Mouse (Mus musculus) testis, postnatal 14 days (tissue): ENCODE results near the gene Ski.

Experiments used
- DNase-seq: peaks from one replicate; pipeline ENCODE4 v3.0.0; 2021; ENCODE audit warnings: low spot score

Ski gene

GRCm38 (mm10) chr4:155129996-155130395 lies 92.4 kb downstream of the Ski start:
- peak; percentile 72 for DNase-seq

GRCm38 (mm10) chr4:155129132-155129917 lies 93.1 kb downstream of the Ski start:
- no peak for DNase-seq

DNA sequence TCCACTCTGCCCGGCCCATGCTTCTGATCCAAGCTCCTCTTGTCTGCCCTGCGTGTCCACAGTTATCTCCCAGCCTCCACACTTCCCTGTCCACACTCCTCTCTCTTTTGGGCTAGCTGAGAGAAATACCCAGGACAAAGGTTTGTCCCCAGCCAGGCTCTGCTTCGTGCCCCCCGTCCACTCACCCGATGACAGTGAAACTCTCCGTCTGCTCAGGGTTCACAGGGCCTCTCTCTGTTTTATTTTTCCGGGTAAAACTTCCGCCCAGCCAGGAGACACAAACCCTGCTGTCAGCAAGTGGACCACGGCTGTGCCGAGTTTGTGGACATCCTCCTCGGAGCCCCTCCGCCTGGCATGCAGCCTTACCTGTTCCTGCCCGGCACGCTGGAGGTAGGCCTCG lies 94.0 kb downstream of the Ski start:
- no peak for DNase-seq

- no peak for DNase-seq
Measured at GRCm38 (mm10) chr4:155126602-155127372, 95.6 kb downstream of the Ski start.

- DNase-seq: no peak
Measured at GRCm38 (mm10) chr4:155126194-155126593, 96.2 kb downstream of the Ski start.

- no peak for DNase-seq
Measured at GRCm38 (mm10) chr4:155125310-155125709, 97.1 kb downstream of the Ski start.

- DNase-seq: no peak
Measured at GRCm38 (mm10) chr4:155123868-155124534, 98.4 kb downstream of the Ski start.

GRCm38 (mm10) chr4:155122444-155123040 lies 99.8 kb downstream of the Ski start:
- DNase-seq: peak; percentile 62

DNA sequence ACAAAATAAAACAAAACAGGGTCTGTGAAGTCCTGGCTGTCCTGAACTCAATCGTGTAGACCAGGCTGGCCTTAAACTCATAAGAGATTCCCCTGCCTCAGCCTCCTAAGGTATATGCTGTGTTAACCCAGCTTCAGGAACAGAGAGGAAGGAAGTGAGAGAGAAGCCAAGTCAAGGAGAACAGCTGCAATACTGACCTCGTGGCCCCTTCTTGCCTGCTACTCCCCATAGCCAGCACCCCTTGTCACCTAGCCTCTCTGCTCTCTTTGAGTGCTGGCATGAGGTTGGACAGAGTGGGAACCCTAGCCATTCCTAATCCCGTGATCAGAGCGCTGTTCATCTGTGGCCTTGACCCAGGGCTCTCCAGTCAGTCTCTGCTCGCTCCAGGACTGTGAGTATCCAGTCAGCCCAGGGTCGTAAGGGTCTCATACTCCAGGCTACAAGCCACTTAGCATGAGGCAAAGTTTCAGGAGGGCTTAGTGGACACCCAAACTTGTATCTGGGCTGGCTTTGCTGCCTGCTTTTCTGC lies 100.4 kb downstream of the Ski start:
- no peak for DNase-seq

DNA sequence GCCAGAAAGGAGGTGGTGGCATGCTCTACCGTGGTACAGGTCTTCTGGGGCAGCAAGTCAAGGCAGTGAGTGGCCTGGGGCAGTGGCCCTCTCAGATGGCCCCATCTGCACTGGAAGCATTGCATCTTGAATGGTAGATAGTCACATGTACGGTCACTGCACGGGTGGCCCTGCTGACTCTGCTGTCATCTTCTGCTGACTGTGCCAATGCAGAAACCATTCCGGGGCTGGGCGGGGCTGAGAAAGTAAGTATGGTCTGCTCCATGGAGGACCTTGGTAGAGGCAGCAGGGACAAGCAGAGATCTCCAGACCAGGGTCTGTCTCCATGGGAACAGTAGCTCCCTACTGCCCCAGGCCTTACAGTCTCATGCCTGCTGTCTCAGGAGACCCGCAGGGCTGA lies 101.2 kb downstream of the Ski start:
- DNase-seq: no peak

GRCm38 (mm10) chr4:155120583-155120982 lies 101.8 kb downstream of the Ski start:
- no peak for DNase-seq

DNA sequence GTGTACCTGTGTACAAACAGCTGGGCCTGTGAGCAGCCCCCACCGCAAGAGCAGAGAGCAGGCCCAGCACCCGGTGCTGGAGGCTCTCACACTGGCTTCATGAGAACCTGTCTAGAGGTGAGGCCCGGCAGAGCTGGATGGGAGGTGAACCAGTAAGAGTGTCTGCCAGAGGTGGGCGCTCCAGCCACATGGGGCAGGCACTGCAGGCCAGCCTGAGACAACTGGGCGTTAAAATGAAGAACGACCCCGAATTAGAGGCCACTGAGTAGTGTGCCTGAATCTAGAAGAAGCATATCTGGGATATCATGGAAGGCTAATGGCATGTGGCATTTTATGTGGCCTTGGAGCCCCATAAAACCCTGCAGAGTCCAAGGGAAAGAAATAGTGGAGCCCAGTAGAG lies 102.4 kb downstream of the Ski start:
- DNase-seq: no peak

DNA sequence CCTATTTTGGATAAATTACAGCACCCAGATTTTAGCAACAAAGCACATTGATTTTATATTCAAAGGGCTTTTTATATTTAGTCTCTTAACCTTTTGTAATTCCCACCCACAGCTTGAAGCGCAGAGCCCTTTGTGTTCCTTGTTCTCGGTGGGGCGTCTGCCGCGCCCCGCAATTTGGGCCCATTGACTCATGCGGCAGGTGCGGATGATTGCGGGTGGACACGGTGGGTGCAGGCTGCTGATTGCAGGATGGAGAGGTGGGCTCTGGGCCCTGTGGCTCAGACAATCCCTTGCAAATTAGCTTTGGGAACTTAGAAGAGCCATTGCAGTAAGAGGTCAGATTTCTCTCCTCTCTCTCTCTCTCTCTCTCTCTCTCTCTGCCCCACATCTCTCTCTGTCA lies 104.1 kb downstream of the Ski start:
- no peak for DNase-seq

DNA sequence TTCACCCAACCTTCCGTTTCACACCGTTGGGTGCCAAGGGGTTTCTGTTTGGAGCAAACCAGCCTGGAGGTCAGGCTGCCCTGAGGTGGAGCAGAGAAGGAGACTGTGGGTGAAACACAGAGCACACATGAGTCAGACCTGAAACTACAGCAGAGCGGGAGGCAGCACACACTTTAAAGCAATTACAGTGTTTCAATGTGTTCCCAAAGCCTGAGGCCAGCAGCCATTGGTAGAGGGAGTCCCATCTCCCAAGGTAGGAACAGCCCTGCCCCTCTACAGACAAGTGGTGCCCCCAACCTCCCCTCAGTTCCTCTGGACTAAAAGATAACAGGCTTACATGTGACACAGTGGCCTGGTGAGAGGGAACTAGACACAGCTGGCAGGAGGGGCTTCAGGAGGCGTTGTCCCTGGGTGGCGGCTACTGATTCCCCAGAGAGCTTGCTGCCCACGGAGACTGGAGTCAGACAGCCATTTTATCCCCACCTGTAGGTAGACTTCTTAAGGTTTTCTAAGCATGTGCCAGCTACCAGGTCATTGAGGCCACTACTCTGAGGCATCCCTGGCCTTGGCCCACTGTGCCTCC lies 104.9 kb downstream of the Ski start:
- no peak for DNase-seq

GRCm38 (mm10) chr4:155116607-155117006 lies 105.8 kb downstream of the Ski start:
- DNase-seq: no peak

GRCm38 (mm10) chr4:155113766-155114410 lies 108.5 kb downstream of the Ski start:
- no peak for DNase-seq

DNA sequence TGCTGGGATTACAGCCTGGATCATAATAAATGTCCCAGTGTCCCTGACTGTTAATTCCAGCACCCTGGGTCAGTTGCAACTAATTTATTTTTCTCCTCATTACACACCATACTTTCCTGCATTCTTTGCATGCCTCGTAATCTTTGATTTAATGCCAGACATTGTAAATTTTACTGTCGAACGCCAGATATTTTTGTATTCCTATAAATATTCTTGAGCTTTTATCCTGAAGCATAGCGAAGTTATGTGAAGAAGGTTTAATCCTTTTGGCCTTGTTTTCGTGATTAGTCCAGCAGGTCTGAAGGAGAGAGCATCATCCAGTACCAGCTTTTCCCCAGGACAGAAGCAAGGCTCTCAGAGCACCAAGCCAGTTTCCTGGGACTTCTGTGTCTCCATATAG lies 112.9 kb downstream of the Ski start:
- DNase-seq: no peak

DNA sequence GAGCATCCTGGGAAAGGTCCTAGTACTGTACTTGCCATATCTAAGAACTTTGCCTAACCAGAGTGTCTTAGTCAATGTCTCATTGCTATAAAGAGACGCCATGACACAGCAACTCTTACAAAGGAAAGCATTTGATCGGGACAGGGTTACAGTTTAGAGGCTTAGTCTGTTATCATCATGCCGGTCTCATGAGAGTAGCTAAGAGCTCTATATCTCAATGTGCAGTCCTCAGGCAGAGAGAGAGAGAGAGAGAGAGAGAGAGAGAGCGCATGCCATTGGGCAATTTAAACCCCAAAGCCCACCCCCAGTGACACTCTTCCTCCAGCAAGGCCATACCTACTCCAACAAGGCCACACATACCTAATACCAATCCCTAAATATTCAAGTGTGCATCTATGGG lies 114.5 kb downstream of the Ski start:
- DNase-seq: no peak
